Mouse (Mus musculus) midbrain, embryonic 16.5 days (tissue): ENCODE results near the gene Rac1. TPM values are rescaled to one million over a fixed set of nuclear protein-coding genes. Genes with fewer than 3 reads are reported as not detected.
"Not testable (repeated sequence)": the region's sequence is repeated elsewhere in the genome, so short reads cannot be mapped to it uniquely, and the experiment has no call there.

ENCODE experiments used
- ATAC-seq: fragments of 200-750 bp; cut with Nextera tagmentation; 2 replicates; pipeline ENCODE4 v1.8.0; 2017; ENCODE audit warnings: moderate TSS enrichment
- H3K27ac ChIP-seq: fragments of 300-500 bp; sonication (generic); 2 replicates; pipeline ENCODE4 v1.5.1; 2014; ENCODE audit warnings: mild to moderate bottlenecking, low read length, mixed read lengths
- H3K27me3 ChIP-seq: fragments of 300-500 bp; sonication (generic); 2 replicates; pipeline ENCODE4 v1.6.1; 2014; ENCODE audit warnings: low read depth, low read length, mixed read lengths; ENCODE audit not compliant: control insufficient read depth, insufficient read depth
- H3K36me3 ChIP-seq: fragments of 300-500 bp; sonication (generic); 2 replicates; pipeline ENCODE4 v1.6.1; 2014; ENCODE audit warnings: mild to moderate bottlenecking, low read length, moderate library complexity, mixed read lengths; ENCODE audit not compliant: control insufficient read depth, insufficient read depth
- H3K4me1 ChIP-seq: fragments of 300-500 bp; sonication (generic); 2 replicates; pipeline ENCODE4 v1.6.1; 2014; ENCODE audit warnings: mild to moderate bottlenecking, low read length, mixed read lengths; ENCODE audit not compliant: control insufficient read depth, insufficient read depth
- H3K4me2 ChIP-seq: fragments of 300-500 bp; sonication (generic); 2 replicates; pipeline ENCODE4 v1.6.1; 2014; ENCODE audit warnings: mild to moderate bottlenecking, low read length, mixed read lengths
- H3K4me3 ChIP-seq: fragments of 300-500 bp; sonication (generic); 2 replicates; pipeline ENCODE4 v1.5.1; 2014; ENCODE audit warnings: low read depth, mild to moderate bottlenecking, low read length, moderate library complexity, mixed read lengths
- H3K9ac ChIP-seq: fragments of 300-500 bp; sonication (generic); 2 replicates; pipeline ENCODE4 v1.6.1; 2014; ENCODE audit warnings: low read depth, low read length, mixed read lengths
- H3K9me3 ChIP-seq: fragments of 300-500 bp; sonication (generic); replicated peaks from 2 replicates; pipeline ENCODE4 v1.6.1; 2014; ENCODE audit warnings: mild to moderate bottlenecking, low read length, mixed read lengths; ENCODE audit not compliant: control insufficient read depth, poor library complexity, severe bottlenecking
- WGBS: fragments of 180-500 bp; shearing (Covaris S2); extraction: QIAGEN DNeasy Blood & Tissue Kit; methylation state at CpG from one replicate; pipeline ENCODE4 v1.1.7; 2014; 5-methylcytosine and 5-hydroxymethylcytosine counted together
- polyA plus RNA-seq: library from polyadenylated mRNA; unstranded; fragments of >200 nt; fragmentation: Nextera tagmentation; extraction: Ambion mirVana; gene quantifications from 2 replicates; pipeline ENCODE4 v1.2.1, GENCODE M21; 2015

The Rac1 gene
- polyA plus RNA-seq, 1 experiment from 2014 or later, result 409 TPM

DNA sequence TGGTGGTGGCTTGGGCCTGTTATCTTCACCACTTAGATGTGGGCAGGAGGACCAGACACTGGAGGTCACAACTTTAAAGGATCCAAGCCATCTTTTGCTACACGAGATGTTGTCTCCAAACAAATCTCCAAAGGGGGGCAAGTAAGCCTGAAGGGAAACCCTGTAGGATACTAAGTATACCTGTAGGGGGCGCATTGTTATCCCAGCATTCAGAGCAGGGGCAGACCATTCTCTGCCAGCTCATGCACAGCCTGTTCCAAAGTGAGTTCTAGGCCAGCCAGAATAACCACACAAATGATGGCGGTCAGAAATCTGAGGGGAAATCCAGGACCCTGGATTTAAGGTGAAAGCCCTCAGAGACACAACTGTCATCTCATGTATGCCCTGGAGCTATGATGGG lies 23.4 kb downstream of the Rac1 start:
- ATAC-seq, result no peak

DNA sequence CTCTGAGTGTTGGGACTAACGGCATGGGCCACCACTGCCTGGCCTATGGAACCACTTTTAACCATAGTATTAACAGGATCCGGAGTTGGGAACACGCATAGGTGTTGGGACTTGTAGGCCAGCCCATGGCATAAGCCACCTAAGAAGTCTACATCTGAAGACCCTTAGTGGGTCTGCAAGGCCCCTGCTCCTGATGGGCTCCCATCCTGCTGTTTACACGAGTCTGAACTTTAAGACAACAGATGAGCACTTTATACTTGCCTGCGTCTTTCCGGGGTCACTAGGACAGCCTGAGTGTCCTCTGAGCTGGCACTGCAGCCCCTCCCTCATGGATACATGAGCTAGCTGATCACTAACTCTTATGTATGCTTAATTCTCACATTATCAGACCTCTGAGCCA lies 24.1 kb downstream of the Rac1 start:
- H3K4me1 ChIP-seq, result 0 out of 2 replicates have a peak, but pooled peaks cover 3% of the 10 kb centered on the region
- WGBS, result 96% methylated on average over 6 of the region's 6 CpGs
- no peak for ATAC-seq
- H3K9ac ChIP-seq, result no peak overlapping the region
- no peak overlapping the region for H3K4me3 ChIP-seq
- no peak overlapping the region for H3K4me2 ChIP-seq
- peaks cover 10% of the 10 kb centered on the region; the same call in 1 of the 2 replicates for H3K36me3 ChIP-seq
- no peaks in the 10 kb centered on the region for H3K27me3 ChIP-seq
- no peaks in the 10 kb centered on the region for H3K9me3 ChIP-seq
- H3K27ac ChIP-seq, result no peak overlapping the region

More for the DNA sequence above, 23.4 kb downstream of the Rac1 start:
- Histone ChIP-seq H3K36me3 (peaks cover 10% of the 10 kb centered on the region; the same call in 1 of the 2 replicates), H3K9ac (no peak overlapping the region), H3K4me3 (no peak overlapping the region), H3K9me3 (no peaks in the 10 kb centered on the region), H3K27me3 (no peaks in the 10 kb centered on the region), H3K27ac (no peak overlapping the region), H3K4me1 (0 out of 2 replicates have a peak, but pooled peaks cover 3% of the 10 kb centered on the region), H3K4me2 (no peak overlapping the region)
- 63% methylated on average over 3 of the region's 3 CpGs for WGBS

GRCm38 (mm10) chr5:143502899-143503557 lies 24.8 kb downstream of the Rac1 start:
- Histone ChIP-seq H3K4me2 (no peak overlapping the region), H3K4me3 (no peak overlapping the region), H3K27ac (no peak overlapping the region), H3K9ac (no peak overlapping the region), H3K27me3 (no peaks in the 10 kb centered on the region), H3K4me1 (no peaks in the 10 kb centered on the region), H3K9me3 (no peaks in the 10 kb centered on the region), H3K36me3 (peaks cover 10% of the 10 kb centered on the region; the same call in 1 of the 2 replicates)
- ATAC-seq, result no peak
- 94% methylated on average over 19 of the region's 19 CpGs for WGBS

DNA sequence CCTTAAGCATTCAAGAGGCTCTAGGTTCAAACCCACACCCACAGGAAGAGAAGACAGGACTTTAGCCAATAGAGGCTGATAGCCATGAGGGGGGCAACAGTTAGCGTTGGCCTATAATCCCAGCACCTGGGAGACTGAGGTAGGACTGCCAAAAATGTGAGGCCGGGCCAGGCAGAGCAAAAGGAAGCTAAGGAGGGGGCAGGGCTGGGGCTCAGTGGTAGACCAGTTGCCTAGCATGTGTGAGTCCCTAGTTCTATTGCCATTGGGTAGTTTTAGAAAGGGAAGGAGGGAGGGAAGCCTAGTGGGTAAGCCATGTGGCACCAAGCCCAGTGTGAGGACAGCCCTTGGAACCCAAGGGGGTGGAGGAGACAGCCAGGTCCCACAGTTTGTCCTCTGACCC lies 26.2 kb downstream of the Rac1 start:
- H3K36me3 ChIP-seq, result peaks cover 12% of the 10 kb centered on the region; the same call in 1 of the 2 replicates
- no peaks in the 10 kb centered on the region for H3K9me3 ChIP-seq
- no peaks in the 10 kb centered on the region for H3K4me1 ChIP-seq
- no peak overlapping the region for H3K4me2 ChIP-seq
- peak; percentile 39; the same call in 1 of the 2 replicates for ATAC-seq
- no peak overlapping the region for H3K27ac ChIP-seq
- H3K27me3 ChIP-seq, result no peaks in the 10 kb centered on the region
- WGBS, result 89% methylated on average over 2 of the region's 2 CpGs
- H3K4me3 ChIP-seq, result no peak overlapping the region
- no peak overlapping the region for H3K9ac ChIP-seq

- Histone ChIP-seq H3K4me2 (no peak overlapping the region), H3K9me3 (no peaks in the 10 kb centered on the region), H3K9ac (no peak overlapping the region), H3K36me3 (peaks cover 12% of the 10 kb centered on the region; the same call in 1 of the 2 replicates), H3K4me1 (no peaks in the 10 kb centered on the region), H3K4me3 (no peak overlapping the region), H3K27ac (no peak overlapping the region), H3K27me3 (no peaks in the 10 kb centered on the region)
- 93% methylated on average over 8 of the region's 8 CpGs for WGBS
- ATAC-seq, result no peak
Observed at GRCm38 (mm10) chr5:143501140-143501539, 26.7 kb downstream of the Rac1 start.

GRCm38 (mm10) chr5:143500711-143501110 lies 27.1 kb downstream of the Rac1 start:
- H3K9ac ChIP-seq, H3K4me2 ChIP-seq, H3K4me3 ChIP-seq, H3K9me3 ChIP-seq, H3K27me3 ChIP-seq, H3K4me1 ChIP-seq, ATAC-seq, H3K27ac ChIP-seq: not testable (repeated sequence)
- H3K36me3 ChIP-seq, result peaks cover 12% of the 10 kb centered on the region; the same call in 1 of the 2 replicates
- 79% methylated on average over 13 of the region's 14 CpGs for WGBS

GRCm38 (mm10) chr5:143499686-143500085 lies 28.1 kb downstream of the Rac1 start:
- Histone ChIP-seq H3K4me2 (no peak overlapping the region), H3K27ac (no peak overlapping the region), H3K9ac (no peak overlapping the region), H3K4me1 (no peaks in the 10 kb centered on the region), H3K9me3 (no peaks in the 10 kb centered on the region), H3K27me3 (no peaks in the 10 kb centered on the region), H3K36me3 (peaks cover 15% of the 10 kb centered on the region), H3K4me3 (no peak overlapping the region)
- no peak for ATAC-seq
- WGBS, result 96% methylated on average over 4 of the region's 4 CpGs

DNA sequence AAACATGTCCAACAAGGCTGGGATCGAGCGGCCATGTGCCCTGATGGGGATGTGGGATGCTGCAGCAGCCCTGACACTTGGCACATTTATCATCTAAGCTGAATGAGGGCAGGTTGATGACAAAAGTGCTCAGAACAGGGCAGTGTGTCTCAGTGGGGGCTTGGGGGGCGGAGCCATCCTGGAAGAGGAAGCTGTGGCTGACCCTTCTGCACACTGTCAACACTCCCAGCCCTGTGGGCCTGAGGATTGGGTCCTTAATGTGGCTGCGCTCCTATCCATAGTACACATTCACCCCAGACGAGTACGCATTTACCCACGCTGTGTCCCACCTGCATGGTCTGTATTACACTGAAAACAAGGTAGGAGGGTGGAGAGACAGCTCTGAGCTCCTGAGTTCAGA lies 28.6 kb downstream of the Rac1 start:
- Histone ChIP-seq H3K9ac (no peak overlapping the region), H3K9me3 (no peaks in the 10 kb centered on the region), H3K36me3 (peaks cover 16% of the 10 kb centered on the region), H3K4me2 (no peak overlapping the region), H3K4me1 (no peaks in the 10 kb centered on the region), H3K4me3 (no peak overlapping the region), H3K27ac (no peak overlapping the region), H3K27me3 (no peaks in the 10 kb centered on the region)
- WGBS, result 96% methylated on average over 7 of the region's 7 CpGs
- no peak for ATAC-seq

- no peaks in the 10 kb centered on the region for H3K9me3 ChIP-seq
- no peak for ATAC-seq
- 86% methylated on average over 3 of the region's 3 CpGs for WGBS
Observed at GRCm38 (mm10) chr5:143497451-143497850, 30.4 kb downstream of the Rac1 start.

More at GRCm38 (mm10) chr5:143497451-143497850, 30.4 kb downstream of the Rac1 start:
- Histone ChIP-seq H3K36me3 (peaks cover 16% of the 10 kb centered on the region), H3K4me2 (no peak overlapping the region), H3K4me3 (no peak overlapping the region), H3K27ac (no peak overlapping the region), H3K27me3 (no peaks in the 10 kb centered on the region), H3K4me1 (no peaks in the 10 kb centered on the region), H3K9ac (no peak overlapping the region)
